Mouse (Mus musculus): ENCODE data around the gene Aldh1l1. TPM values are rescaled to one million over a fixed set of nuclear protein-coding genes. Genes with fewer than 3 reads are reported as not detected.

Gene Aldh1l1
- polyA plus RNA-seq, 1 experiment = 70.1 TPM

DNA sequence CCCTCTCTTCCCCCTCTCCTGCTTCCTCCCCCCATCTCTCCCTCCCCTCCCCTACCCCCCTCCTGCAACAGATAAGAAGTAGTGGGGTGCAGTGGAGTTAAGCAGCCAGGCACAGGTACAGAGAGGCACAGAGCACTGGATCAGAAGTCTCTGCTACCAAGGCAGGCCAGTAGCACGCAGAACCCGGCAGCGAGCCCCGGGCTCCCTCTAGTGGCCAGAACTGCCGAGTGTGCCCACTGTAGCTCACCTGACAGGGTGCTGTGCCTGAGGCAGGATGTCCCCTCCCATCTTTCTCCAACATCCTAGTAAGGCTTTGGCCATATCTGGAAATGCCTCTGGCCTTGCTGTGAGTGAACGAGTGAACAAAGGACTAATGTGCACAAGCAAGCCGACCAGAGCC is 51.7 kb downstream of the Aldh1l1 start:
- 7% methylated on average over 7 of the region's 7 CpGs for WGBS
- no peak for DNase-seq (ENCODE audit: low read depth, low spot score)

DNA sequence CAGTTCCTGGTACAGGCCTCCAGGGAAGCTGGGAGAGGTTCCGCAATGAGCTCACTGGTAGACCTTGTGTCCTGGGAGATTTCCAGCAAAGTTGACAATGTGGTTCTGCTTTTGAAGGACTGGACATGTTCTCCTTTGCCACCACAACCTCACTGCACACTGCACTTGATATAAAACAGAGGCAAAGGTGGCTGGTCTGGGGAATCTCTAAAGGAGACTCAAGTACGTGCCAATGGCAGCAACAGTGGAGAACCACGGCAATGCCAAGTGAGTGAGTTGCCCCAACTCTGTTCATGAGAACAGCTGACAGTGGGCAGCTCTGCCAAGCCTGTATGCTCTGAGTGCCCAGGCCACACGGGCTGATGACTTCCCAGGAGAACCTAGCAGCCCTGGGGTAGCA is 53.0 kb downstream of the Aldh1l1 start:
- no peak for DNase-seq (ENCODE audit: low read depth, low spot score)
- WGBS = 86% methylated on average over 4 of the region's 4 CpGs

DNA sequence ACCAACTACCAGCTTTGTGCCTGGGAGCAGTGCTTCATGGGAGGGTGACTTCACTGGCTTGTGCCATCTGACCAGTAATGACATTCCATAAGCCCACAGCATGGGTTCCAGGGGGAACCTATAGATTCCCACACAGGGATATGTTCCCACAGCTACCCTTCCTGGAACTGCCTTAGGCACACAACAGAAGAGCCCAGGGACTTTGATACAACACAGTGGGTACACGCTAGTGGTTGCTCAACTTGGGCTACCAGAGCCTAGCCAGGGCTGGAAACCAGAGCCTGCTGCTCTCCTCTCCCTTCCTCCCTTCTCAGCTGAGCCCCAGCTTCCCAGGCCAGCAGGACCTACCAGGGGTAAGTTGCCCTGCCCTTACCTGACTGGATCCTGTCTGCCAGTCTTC is 54.3 kb downstream of the Aldh1l1 start:
- DNase-seq (ENCODE audit: low read depth, low spot score) = no peak
- 74% methylated on average over 1 of the region's 1 CpGs for WGBS

DNA sequence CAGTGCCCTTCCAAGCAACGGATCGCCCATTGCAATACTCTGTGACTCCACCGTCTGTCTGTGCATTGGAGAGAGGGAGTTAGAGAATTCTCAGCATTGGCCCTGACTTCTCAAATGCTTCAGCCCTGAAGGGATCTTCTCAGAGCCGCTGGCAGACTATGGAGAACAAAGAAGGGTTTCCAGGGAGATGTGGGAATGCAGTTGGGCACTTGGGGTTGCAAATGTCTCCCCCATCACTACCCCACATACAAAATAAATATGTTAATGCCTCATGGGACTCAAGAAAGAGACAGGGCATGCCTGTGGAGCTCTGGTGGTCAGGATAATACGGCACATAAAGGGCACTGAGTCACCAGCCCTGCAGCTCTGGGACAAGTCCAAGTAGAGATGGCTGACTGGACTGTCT is 55.1 kb downstream of the Aldh1l1 start:
- 83% methylated on average over 5 of the region's 5 CpGs for WGBS
- DNase-seq (ENCODE audit: low read depth, low spot score) = no peak

DNA sequence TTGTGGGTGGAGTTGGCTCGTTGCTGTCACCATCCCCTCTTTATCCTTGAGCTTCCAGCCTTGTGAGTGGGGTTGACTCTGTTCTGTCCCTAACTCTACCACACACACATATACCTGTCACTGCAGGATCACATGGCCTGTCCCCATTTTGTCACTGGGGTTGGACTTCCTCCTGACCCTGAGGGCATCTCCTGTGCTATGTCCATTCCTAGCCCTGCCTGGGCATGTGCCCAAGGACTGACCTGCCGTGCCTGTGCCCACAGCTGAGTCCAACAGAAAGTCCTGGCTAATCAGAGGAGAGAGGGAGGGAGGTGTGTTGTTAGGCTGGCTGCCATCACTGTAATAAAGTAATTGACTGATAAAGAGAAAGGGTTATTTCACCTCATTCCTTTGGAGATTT is 58.2 kb downstream of the Aldh1l1 start:
- 20% methylated on average over 2 of the region's 2 CpGs for WGBS
- no peak for DNase-seq (ENCODE audit: low read depth, low spot score)

DNA sequence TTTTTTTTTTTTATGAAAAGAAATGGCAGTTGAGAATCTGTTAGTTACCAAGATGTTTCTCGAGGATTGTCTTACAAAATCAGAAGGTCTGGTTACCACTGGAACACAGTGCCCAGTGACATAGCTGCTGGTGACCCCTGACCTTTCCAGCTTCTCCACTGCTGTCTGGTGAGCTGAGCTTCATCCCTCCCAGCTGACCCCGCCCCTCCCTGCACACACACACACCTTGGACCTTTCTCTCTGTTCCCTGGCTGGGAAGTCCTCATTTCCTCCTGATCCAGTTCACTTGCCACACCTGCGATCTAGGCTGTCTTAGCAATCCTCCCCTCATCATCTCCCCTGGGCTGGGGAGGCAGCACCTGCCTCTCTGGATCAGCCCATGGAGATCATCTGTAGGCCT is 60.0 kb downstream of the Aldh1l1 start:
- 41% methylated on average over 3 of the region's 3 CpGs for WGBS
- no peak for DNase-seq (ENCODE audit: low read depth, low spot score)

DNA sequence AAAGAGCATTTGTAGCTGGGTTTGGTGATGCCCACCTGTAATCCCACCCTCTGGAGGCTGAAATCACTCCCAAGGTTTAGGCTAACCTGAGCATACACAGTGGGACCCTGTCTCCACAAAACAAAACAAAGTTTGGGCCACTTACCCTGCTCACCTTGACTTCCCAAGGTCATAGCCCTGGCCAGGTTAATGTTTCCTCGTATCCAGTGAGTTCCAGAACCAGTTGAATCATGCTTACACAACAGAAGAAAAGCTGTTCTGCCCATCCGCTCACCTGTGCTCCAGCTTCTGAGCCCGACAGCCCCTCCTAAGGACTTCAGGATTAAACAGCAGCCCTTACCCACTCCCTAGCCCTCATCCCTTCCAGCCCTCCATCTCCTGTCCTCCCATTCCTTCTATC is 60.8 kb downstream of the Aldh1l1 start:
- 66% methylated on average over 3 of the region's 3 CpGs for WGBS
- DNase-seq (ENCODE audit: low read depth, low spot score) = no peak

DNA sequence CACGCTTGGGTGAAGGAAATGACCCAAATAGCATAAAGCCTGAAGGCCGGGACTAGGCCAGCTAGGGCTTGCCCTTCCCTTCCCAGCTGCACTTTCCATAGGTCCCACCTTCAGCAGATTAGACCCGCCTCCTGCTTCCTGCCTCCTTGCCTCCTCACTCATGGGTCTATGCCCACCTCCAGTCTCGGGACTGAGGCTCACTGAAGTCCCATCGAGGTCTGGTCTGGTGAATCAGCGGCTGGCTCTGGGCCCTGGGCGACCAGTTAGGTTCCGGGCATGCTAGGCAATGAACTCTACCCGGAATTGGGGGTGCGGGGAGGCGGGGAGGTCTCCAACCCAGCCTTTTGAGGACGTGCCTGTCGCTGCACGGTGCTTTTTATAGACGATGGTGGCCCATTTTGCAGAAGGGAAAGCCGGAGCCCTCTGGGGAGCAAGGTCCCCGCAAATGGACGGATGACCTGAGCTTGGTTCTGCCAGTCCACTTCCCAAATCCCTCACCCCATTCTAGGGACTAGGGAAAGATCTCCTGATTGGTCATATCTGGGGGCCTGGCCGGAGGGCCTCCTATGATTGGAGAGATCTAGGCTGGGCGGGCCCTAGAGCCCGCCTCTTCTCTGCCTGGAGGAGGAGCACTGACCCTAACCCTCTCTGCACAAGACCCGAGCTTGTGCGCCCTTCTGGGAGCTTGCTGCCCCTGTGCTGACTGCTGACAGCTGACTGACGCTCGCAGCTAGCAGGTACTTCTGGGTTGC is 64.1 kb downstream of the Aldh1l1 start:
- 11% methylated on average over 25 of the region's 25 CpGs for WGBS
- DNase-seq (ENCODE audit: low read depth, low spot score) = no peak

DNA sequence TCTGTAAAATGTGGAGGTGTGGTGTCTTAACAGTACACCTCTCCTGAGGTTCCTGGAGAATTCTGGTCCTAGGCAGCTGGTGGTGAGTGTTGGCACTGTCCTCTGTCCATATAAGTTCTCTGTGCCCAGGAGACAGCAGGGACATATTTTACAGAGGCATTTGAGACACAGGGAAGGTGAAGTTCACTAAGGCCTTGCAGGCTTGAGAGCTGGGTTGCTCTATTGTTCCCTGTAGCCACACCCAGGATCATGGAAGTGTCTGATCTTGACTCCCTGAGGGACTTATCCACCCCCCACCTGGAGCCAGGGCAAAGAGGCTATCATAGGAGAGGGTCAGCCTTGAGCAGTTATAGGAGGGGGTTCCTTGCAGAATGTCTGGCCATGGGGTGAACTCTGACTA is 65.0 kb downstream of the Aldh1l1 start:
- no peak for DNase-seq (ENCODE audit: low read depth, low spot score)

DNA sequence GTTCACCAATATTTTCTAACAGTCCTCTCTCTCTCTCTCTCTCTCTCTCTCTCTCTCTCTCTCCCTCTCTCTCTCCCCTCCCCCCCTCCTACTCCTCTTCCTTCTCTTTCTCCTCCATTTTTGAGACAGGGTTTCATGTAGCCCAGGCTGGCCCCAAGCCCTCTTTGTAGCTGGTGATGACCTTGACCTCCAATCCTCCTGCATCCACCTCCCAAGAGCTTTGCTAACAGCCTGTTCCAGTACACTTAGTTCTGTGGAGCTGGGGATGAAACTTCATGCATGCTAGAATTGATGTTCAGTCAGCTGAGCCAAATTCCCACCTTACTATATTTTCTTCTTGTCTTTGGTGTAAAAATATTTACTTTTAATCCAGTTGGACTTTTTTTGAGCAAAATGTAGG is 67.0 kb downstream of the Aldh1l1 start:
- no peak for DNase-seq (ENCODE audit: low read depth, low spot score)

DNA sequence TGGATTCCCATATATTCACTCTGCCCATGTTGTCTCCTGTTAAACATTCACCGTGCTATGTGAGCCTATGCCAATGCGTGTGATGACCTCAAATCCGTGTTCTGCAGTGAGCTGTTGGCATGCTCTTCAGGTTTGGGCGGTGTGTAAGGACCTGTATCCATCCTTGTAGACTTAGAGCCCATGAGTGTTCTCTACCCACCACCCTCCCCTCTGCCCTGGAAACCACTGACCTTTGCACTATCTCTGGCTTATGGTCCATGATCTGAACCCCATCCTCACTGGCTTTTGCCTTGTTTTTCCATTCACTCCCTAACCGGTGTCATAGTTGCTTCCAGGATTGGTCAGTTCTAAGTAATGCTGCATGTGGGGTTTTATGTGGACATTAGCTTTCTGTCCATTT is 67.5 kb downstream of the Aldh1l1 start:
- no peak for DNase-seq (ENCODE audit: low read depth, low spot score)
- WGBS = 56% methylated on average over 5 of the region's 5 CpGs

DNA sequence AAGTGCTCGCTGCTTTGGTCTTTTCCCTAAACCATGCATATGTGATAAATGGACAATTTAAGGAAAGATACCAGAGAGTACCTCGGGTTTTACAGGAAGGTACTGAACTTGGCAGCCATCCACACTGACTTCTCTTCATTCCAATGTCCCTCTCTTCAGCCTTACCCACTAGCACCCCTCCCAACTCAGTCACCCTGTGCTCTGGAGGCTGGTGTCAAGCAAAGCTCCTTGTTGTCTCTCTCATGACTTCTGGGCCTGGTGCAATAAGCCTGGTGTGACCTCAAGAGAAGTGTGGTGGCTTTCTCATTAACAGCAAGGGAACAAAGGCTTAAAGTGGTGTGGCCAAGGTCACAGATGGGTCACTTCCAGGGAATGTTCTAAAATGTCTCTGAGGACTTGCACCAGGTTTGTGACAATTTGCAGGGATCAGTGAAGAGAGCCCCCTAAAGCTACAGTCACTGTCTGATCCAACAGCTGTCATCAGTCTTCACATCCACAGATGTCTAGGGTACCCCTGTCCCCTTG is 70.4 kb downstream of the Aldh1l1 start:
- DNase-seq (ENCODE audit: low read depth, low spot score) = no peak
- WGBS = 44% methylated on average over 2 of the region's 2 CpGs

DNA sequence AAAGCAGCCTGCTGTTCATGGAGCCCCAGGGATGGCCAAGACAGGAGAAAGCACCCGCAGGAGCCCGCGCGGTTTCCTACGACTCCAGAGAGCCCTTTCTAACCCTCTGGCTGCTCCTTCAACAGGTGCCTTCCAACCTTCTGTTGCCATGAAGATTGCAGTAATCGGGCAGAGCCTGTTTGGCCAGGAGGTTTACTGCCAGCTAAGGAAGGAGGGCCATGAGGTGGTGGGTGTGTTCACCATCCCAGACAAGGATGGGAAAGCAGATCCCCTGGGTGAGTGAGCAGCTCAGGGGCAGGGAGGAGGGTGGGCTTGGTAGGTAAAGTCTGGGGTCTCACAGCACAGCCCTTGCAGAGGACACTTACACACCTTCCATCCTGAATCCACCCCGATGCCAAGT is 70.8 kb downstream of the Aldh1l1 start:
- DNase-seq (ENCODE audit: low read depth, low spot score) = no peak
- 79% methylated on average over 7 of the region's 7 CpGs for WGBS

DNA sequence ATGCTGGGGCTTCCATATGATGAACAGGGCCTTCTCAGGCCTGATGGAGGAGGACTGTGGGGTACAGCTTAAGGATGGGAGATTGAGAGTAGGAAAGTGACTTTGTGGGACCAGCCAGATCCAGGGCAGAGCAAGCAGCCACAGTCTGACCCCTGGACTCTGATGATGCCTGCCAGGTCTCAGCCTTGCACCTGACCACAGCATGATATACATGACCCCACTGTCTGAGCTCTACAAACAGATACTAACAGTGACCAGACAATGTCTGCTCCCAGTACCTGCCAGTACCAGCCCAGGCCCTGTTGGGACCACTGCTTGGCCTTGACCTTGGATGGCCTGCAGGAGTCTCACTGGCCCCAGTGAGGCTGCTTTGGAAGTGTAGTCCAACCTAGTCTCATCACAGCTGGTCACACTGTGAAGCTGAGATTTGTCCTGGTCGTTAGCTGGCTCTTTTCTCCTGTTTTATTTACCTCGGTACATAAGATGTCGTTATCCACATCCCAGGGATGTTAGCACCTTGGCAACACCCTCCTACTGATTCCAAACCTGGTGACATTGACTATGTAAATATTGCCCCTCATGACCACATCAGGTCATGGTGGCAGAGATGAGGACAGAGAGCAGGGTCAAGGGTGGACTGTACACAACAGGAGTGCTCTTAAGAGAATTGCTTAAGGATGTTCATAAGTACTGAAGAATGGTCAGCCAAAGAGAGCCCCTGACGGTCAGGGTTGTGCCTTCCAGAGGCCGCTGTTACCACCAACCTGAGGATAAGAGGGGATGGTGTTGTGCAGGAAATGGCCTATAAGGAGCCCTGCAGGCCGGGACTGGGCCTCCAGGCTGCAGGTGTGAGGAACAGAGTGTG is 71.8 kb downstream of the Aldh1l1 start:
- WGBS = 59% methylated on average over 6 of the region's 6 CpGs
- DNase-seq (ENCODE audit: low read depth, low spot score) = no peak

DNA sequence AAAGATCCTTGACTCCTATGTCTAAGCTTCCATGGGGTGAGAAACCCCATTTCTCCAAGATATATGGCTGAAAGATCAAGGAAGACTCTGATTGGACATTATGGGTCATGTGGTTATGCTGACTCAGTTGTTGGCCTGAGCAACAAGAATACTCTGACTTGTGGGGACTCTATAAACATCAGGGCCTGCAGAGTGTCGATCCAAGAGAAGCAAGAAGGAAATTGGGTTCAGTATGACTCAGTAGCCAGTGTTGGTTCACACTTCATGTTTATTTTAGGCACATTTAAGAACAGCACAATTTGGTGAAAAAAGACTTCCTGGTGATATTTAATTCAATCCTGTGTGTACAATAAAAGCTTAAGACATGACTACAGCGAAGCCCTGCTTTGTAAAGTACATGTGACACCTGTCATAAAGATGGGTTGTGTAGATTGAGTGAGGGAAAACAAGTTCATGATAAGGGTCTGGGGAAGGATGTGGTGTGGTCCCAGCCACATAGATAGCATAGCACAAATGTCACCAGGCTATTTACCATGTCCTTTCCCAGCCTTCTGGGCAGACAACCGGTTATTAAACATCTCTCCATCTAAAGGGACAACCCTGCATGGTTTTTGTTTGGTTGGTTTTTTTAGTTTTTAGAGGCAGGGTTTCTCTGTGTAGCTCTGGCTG is 74.3 kb downstream of the Aldh1l1 start:
- DNase-seq (ENCODE audit: low read depth, low spot score) = no peak
- 55% methylated on average over 3 of the region's 3 CpGs for WGBS

DNA sequence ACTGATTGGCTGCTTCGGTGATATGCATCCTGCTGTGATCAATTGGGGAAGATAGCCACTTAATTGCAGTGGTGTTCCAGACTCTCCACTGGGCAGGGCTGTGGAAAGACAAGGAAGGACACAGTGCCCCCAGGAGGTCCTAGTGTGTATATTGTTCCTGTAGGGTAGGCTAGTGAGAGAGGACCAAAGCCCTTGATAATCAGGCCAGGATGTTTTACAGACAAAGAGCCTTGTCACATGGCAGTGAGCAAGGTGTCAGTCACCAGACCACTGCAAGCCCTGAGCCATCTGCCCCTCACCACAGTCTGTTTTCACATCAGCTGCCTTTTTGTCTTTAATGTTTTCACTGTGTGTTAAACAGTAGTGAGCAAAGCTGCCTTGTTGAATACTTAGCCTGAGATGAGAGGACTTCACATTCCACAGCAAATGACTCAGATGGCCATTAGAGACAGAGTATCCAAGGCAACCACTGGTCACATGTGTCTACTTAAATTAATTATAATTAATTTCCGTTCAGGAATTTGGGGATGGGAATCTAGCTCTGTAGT is 75.1 kb downstream of the Aldh1l1 start:
- WGBS = 43% methylated on average over 2 of the region's 2 CpGs
- no peak for DNase-seq (ENCODE audit: low read depth, low spot score)

DNA sequence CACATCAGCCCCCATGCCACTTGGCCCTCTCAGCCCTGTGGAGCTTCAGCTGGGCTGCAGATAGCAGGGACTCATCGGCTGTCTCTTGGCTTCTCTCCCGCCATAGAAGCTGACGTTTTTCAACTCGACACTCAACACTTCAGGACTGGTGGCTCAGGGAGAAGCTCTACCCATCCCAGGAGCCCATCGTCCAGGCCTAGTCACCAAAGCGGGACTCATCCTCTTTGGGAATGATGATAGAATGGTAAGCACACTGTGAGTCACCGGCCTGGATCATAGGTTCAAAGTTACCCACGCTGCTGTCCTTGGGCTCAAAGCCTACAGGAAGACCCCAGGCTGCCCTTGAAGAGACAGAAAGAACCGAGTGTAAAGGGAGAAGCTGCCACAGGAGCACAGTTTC is 78.0 kb downstream of the Aldh1l1 start:
- WGBS = 91% methylated on average over 9 of the region's 9 CpGs
- no peak for DNase-seq (ENCODE audit: low read depth, low spot score)

DNA sequence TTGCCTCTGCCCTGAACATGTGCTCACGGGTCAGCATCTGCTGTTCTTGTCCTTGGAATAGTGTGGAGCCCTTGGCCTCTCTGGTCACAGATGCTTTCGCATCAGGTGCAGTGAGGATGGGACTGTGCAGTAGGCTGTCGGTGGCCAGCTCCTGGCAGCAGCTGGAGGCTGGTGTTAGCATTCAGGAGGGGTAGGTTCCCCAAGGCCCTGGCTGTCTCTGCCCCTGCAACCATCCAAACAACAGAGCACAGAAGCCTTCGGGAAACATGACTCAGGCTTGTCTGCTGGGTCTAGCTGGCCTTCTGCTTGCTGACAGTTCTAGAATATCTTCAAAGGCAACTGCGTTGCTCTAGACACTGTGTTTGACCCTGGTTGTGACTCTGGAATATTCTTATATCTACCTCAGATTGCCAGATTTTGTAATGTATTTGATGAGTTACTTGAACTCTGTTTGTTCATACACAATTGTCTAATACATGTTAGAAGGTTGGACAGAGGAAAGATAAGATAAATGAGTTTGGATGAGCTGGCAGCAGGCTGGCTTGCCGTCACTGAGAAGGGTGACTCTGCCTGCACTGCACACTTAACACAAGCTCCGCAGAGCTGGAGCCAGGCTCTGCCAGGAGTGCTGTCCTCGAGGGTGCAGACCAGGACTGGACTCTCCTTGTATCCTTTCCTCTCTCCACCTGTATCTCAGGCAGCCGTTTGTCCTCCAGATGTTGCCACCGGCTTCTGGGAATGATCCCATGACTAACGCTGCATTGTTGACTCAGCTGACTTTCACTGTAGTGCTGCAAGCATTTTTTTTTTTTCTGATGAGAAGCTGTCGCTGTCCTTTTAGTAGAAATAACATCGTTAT is 79.4 kb downstream of the Aldh1l1 start:
- no peak for DNase-seq (ENCODE audit: low read depth, low spot score)
- 44% methylated on average over 13 of the region's 13 CpGs for whole genome bisulfite sequencing

DNA sequence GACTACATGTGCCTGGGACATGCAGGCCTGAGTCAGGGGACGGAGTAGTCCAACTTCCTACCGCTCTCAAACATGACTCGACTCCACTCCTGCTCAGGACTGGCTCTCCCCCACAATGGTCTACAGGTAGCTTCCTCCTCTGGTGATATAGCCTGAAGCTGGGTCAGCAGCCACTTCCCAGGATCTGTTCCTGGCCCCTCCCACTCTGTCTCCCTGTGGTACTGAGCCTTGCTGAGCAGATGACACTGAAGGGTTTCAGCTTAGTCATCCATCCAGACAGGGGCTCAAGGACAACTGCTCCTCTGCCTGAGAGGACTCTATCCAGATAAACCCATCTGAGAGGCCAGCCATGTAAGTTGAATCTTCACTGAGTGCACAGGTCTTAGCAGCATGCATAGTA is 81.3 kb downstream of the Aldh1l1 start:
- no peak for DNase-seq (ENCODE audit: low read depth, low spot score)
- WGBS = 82% methylated on average over 3 of the region's 3 CpGs

All from large intestine, adult 2 months (tissue).